Mouse (Mus musculus) MEL (cell line): ENCODE measurements around the gene Per3.

ENCODE experiments used
- BHLHE40 ChIP-seq: IDR thresholded peaks from 2 replicates; pipeline ENCODE4 v1.6.1; 2012; ENCODE audit warnings: low read depth, mild to moderate bottlenecking, inconsistent platforms, low read length, improper control_type of control experiment, borderline replicate concordance
- CTCF ChIP-seq, 3 experiments: IDR thresholded peaks in 2 of 3; conservative IDR thresholded peaks in 1 of 3; 2 replicates each; pipeline ENCODE4 v1.5.1; 2011 to 2012; ENCODE audit warnings: low read length in 3 of 3, low read depth in 2 of 3, mild to moderate bottlenecking in 2 of 3, improper control_type of control experiment in 1 of 3, inconsistent platforms in 1 of 3, mixed read lengths in 1 of 3, moderate library complexity in 1 of 3; ENCODE audit not compliant: control insufficient read depth in 1 of 3, insufficient read depth in 1 of 3, poor library complexity in 1 of 3, severe bottlenecking in 1 of 3
- EP300 ChIP-seq, 2 experiments: IDR thresholded peaks; 2 replicates each; pipeline ENCODE4 v1.6.1; 2011; ENCODE audit warnings: improper control_type of control experiment in 2 of 2, low read length in 2 of 2, low read depth in 1 of 2, mild to moderate bottlenecking in 1 of 2
- SIN3A ChIP-seq: IDR thresholded peaks from 2 replicates; pipeline ENCODE4 v1.6.1; 2012; ENCODE audit warnings: low read length, improper control_type of control experiment, inconsistent platforms

DNA sequence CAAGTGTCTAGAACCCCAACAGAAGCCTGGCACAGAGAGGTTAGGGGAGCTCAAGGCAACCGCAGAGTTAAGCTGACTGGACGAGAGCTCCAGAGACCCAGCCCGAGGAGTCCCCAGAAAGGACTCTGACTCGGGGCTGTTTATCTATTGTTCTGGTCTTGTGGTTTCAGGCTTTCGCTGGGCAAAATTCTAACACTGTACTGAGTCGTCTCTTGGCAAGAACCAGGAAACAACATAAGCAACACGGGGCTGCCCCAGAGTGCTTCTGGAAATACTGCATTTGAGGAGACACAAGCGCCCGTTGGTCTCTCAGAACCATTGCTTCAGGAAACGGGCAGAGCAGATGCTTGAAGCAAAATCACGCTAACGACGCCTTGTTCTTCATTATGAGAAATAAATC lies 43.1 kb downstream of the Per3 start:
- TF ChIP-seq EP300 (IDR thresholded peaks at IDR 0.05; ENCODE audit: low read depth in 1 of 2, low read length in 2 of 2) (no peak), SIN3A (no peak), CTCF (IDR thresholded peaks at IDR 0.05 in 2 of 3, conservative IDR thresholded peaks at IDR 0.05 in 1 of 3; ENCODE audit: control insufficient read depth in 1 of 3, insufficient read depth in 1 of 3, low read depth in 2 of 3, low read length in 3 of 3, poor library complexity in 1 of 3, severe bottlenecking in 1 of 3) (no peak), BHLHE40 (no peak)
